Mouse (Mus musculus): ENCODE results near the gene Zfp462. TPM values are rescaled to one million over a fixed set of nuclear protein-coding genes. Genes with fewer than 3 reads are reported as not detected.
"Not testable (repeated sequence)": the region's sequence is repeated elsewhere in the genome, so short reads cannot be mapped to it uniquely, and the experiment has no call there.

The Zfp462 gene
- total RNA-seq, 2 experiments from 2014 or later, result 6.1 to 10.5 TPM

- intact Hi-C loops (cut with DNase I), result no loop called here
These were observed 39.7 kb downstream of the Zfp462 start for GRCm38 (mm10) chr4:54984502-54984901.

GRCm38 (mm10) chr4:54986671-54987070, 41.8 kb downstream of the Zfp462 start:
- no peak for DNase-seq (ENCODE audit: low spot score)
- intact Hi-C loops (cut with DNase I), result loop anchor here (5.0 kb wide), 1 partner anchor 56 kb away; no protein-coding TSS in a partner anchor

More at GRCm38 (mm10) chr4:54984502-54984901, 39.7 kb downstream of the Zfp462 start:
- no peak for DNase-seq (ENCODE audit: low spot score)

- intact Hi-C loops (cut with DNase I), result loop anchor here (5.0 kb wide), 1 partner anchor 55 kb away; no protein-coding TSS in a partner anchor
- no peak for DNase-seq (ENCODE audit: low spot score)
These were observed 42.4 kb downstream of the Zfp462 start for GRCm38 (mm10) chr4:54987256-54987655.

- DNase-seq (ENCODE audit: low spot score), result no peak
- intact Hi-C loops (cut with DNase I), result loop anchor here (5.0 kb wide), 1 partner anchor 54 kb away; no protein-coding TSS in a partner anchor
These were observed 43.1 kb downstream of the Zfp462 start for GRCm38 (mm10) chr4:54987926-54988325.

DNA sequence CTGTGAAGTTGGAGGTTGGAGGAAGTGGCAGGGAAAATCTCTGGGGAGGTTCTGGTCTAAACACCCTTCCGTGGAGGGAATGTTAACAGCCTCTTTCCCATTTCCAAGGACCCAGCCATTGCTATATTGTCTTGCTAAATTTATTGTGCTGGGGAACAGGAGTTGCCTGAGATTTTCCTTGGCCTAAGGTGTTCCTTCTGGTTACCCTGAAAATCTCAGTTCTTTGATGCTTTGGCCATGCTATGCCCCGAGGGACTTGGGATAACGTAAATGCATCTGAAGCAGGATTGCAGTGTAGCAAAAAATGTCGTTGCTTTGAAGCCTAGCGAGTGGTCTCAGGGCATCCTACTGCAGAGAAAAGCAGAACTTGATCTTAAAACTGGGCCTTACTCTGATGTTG, 47.1 kb downstream of the Zfp462 start:
- intact Hi-C loops (cut with DNase I), result no loop called here
- no peak for DNase-seq (ENCODE audit: low spot score)

- intact Hi-C loops (cut with DNase I), result not testable (repeated sequence)
These were observed 48.2 kb downstream of the Zfp462 start for GRCm38 (mm10) chr4:54993001-54993400.

GRCm38 (mm10) chr4:54995258-54995657, 50.4 kb downstream of the Zfp462 start:
- intact Hi-C loops (cut with DNase I), result no loop called here
- DNase-seq (ENCODE audit: low spot score), result no peak

More at GRCm38 (mm10) chr4:54993001-54993400, 48.2 kb downstream of the Zfp462 start:
- not testable (repeated sequence) for DNase-seq (ENCODE audit: low spot score)

DNA sequence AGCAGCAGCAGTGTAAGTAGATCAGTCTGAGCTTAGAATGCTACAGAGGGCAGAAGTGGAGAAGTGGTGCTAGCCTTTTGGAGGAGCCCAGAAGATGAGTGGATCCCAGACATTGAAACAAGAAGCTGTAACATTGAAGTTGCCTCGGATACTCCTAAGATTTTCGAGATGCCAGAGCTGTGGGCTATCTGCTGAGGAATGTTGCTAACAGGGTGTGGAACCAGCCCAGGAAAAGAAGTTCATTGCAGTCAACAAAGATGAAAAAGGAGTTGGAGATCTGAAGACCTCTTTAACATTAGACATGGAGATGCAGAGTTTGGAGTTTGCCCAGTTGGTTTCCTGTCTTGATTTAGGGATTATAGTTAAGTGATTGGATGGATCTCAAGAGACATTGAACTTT, 51.2 kb downstream of the Zfp462 start:
- intact Hi-C loops (cut with DNase I), result no loop called here
- no peak for DNase-seq (ENCODE audit: low spot score)

DNA sequence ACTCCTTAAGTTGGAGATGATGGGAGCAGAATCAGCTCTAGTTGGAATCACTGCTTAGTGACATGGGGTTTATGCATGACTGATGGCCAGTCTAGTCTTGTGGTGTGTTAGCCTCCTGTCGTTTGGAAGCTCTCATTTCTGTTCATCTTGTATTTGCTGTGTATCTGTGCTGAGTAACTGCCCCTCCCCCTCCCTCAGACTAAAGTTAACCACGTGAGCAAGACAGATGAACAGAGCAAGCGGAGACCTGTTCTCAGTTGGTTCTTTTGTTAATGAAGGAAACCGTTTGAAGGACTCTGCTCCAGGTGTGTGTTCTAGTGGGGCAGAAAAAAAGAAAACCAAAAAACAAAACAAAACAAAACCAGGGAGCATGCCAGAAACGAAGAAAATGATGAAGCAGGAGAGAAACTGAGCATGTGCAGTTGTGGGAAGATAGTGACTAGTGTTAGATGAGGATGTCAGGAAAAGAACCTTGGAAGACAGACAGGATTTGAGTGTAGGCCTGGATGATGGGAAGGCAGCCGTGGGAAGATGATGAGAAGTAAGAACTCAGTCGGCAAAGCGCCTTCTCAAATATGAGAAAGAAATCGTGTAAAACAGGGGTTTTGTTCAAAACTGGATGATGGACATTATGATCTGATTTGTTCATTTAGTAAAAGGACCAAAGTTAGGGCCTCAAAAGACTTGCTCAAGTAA, 53.4 kb downstream of the Zfp462 start:
- intact Hi-C loops (cut with DNase I), result no loop called here
- no peak for DNase-seq (ENCODE audit: low spot score)

DNA sequence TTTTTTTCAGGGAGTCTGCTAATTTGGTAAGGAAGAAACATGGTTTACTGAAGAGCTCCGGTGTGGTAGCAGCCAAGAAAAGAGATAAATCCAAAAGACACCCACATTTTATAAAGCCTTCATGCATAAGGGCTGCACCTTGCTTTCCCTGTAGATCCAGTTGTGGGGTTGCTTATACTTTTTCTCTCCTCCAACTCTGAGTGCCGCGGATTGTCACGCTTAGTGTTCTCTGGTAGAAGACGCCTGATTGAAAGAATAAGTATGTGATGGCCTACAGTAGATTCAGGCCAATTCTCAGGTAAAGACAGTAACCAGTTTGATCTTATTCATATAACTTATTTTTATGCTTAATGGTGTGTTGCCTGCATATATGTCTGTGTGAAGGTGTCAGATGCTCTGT, 54.7 kb downstream of the Zfp462 start:
- DNase-seq (ENCODE audit: low spot score), result no peak
- intact Hi-C loops (cut with DNase I), result no loop called here

DNA sequence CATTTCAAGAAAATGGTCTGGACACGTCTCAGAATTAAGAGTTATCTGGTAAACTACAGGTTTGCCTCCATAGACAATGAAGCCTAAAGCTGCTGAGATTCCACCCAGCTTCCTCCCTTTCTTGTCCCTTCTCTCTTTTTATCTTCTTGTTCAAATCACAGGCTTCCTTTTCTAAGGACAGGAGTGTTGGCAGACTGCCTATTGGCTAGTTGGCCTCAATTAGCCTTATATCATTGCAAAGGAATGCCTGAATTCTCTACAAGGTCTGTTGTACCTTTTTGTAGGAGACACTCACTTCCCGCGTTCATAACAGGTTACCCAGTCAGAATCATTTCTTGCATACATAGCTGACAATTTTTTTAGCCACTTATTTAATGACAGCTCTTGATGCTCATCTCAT, 56.5 kb downstream of the Zfp462 start:
- intact Hi-C loops (cut with DNase I), result loop anchor here (2.0 kb wide), 1 partner anchor 21 kb away; no protein-coding TSS in a partner anchor
- no peak for DNase-seq (ENCODE audit: low spot score)

DNA sequence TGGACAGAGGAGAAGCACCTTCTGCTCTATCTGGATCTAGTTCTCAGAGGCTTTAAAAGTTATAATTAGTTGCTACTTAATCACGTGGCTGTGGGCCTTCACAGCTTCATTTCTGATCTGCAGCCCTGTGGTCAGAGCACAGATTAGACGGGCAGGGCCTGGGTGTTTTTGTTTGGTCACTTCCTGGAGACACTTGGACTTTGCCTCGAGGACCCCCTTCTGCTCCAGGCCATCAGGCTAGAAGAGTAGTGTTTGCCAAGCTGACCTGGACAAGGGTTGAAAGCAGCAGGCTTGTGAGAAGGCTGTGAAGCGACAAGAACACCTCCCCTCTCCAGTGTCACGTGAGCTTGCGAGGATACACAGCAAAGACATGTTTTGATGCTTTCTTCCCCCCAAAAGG, 58.3 kb downstream of the Zfp462 start:
- intact Hi-C loops (cut with DNase I), result loop anchor here (2.0 kb wide), 1 partner anchor 56 kb away; no protein-coding TSS in a partner anchor
- DNase-seq (ENCODE audit: low spot score), result no peak

DNA sequence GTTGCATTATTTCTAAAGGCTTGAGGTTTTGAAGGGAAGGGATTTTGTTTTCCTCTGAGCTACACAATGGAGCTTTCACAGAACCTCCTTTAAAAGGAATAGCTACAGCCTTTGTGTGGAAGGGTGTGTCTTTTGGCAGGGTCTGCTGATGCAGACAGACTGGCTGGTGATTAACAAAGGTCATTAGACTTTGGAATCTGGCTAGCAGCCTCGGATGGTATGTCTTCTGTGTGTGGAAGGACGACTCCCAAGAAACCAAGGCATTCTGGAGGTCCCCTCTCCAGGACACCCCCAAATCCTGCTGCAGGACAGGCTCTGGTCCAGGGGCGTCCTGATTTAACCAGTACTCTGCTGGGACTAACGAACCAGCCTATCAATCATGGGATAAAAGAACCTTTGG, 60.2 kb downstream of the Zfp462 start:
- no peak for DNase-seq (ENCODE audit: low spot score)
- intact Hi-C loops (cut with DNase I), result loop anchor here (5.0 kb wide), 1 partner anchor 37 kb away; no protein-coding TSS in a partner anchor

DNA sequence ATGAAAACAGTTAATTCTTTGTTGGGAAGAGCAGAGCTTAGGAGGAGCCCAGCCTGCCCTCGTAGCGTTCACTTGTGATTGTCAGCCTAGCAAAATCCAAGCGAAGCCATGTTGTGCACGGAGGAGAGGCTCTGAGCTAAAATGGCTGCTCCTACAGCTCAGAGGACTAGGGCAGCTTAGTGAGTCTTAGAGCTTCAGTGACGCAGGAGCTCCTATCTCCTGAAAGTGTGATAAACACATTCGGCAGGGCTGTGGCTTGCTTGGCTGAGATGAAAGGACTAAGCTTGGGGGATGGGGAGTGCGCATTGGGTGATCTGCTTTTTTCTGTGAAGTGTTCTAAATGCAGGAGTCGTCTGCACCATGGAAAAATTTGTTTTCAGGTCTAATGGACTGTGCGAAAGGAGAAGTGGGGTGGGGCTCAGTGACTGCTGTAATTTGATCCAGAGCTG, 60.7 kb downstream of the Zfp462 start:
- DNase-seq (ENCODE audit: low spot score), result peak; percentile 12
- intact Hi-C loops (cut with DNase I), result loop anchor here (5.0 kb wide), 1 partner anchor 37 kb away; no protein-coding TSS in a partner anchor

DNA sequence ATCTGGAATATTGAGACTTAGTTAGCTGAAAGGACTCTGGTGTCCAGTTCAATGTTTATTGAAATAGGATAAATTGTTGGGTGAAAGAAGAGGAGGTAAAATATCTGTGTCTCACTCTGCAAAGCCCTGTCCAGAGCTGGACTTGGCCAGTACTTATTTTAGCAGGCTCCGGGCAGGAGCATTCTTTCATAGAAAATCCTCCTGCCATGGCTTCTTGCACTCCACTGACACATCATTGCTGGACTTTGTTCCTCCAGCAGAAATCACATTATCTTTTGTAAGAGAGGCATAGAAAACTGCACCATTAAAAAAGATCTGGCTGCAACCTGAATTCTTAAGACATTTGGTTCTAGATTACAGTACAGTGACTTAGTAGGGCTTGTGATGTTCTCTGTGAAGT, 61.2 kb downstream of the Zfp462 start:
- intact Hi-C loops (cut with DNase I), result loop anchor here (5.0 kb wide), 1 partner anchor 36 kb away; no protein-coding TSS in a partner anchor
- DNase-seq (ENCODE audit: low spot score), result no peak

DNA sequence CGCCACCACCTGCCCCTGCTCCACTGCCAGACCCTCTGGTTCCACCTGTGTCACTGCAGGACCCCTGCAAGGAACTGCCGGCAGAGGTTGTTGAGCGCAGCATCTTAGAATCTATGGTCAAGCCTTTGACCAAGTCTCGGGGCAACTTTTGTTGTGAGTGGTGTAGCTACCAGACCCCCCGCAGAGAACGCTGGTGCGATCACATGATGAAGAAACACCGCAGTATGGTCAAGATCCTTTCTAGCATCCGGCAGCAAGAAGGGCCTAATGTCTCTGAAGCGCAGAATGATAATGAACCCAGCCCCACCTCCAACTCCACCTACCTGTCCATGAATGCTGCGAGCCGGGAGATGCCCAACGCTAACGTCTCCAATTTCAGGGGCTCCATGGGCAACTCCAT, 63.8 kb downstream of the Zfp462 start:
- intact Hi-C loops (cut with DNase I), result loop anchor here (5.0 kb wide), 1 partner anchor 34 kb away; no protein-coding TSS in a partner anchor
- DNase-seq (ENCODE audit: low spot score), result no peak

DNA sequence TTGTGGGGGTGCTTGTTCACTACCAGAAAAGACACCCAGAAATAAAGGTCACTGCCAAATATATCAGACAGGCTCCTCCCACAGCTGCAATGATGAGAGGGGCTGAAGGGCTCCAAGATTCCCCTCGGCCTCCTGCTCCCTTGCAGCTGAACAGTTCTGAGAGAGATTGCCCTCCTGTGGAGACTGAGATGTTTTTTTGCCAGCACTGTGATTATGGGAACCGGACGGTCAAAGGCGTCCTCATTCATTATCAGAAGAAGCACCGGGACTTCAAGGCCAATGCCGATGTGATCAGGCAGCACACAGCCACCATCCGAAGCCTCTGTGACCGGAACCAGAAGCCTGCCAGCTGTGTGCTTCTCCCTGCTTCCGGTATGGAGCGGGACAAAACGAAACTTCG, 66.5 kb downstream of the Zfp462 start:
- intact Hi-C loops (cut with DNase I), result loop anchor here (5.0 kb wide), 1 partner anchor 66 kb away; no protein-coding TSS in a partner anchor
- DNase-seq (ENCODE audit: low spot score), result no peak

- no peak for DNase-seq (ENCODE audit: low spot score)
- intact Hi-C loops (cut with DNase I), result loop anchor here (5.0 kb wide), 1 partner anchor 64 kb away; no protein-coding TSS in a partner anchor
These were observed 68.9 kb downstream of the Zfp462 start for GRCm38 (mm10) chr4:55013563-55014248.

DNA sequence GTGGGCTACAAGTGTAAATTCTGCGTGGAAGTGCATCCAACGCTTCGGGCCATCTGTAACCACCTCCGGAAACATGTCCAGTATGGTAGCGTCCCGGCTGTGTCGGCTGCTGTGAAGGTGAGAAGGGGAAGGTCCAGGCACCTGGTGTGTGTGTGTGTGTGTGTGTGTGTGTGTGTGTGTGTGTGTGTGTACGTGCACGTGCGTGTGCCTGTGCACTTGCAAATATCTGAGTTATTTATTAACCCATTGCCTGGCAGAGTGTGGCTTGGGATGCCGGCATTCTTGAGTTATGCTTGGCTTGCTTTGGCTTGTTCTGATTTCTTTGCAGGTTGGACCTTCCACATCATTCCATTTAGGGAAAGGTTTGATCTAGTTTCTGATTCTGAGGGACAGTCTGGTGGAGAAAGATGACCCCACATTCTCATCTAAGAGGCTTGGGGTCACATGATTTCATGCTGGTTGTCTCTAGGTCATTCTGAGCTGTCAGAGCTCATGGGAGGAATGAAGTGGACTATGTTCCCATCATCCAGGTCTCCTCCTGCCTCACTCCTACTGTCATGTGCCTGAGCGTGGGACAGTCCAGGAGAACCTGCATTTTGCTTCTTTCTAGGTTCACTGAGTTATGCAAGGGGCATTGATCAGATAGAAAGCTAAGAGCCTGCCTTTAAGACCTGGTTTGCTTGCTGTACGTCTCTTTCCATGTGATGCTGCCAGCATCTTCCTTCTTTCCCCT, 70.0 kb downstream of the Zfp462 start:
- intact Hi-C loops (cut with DNase I), result loop anchor here (5.0 kb wide), 1 partner anchor 62 kb away; no protein-coding TSS in a partner anchor

DNA sequence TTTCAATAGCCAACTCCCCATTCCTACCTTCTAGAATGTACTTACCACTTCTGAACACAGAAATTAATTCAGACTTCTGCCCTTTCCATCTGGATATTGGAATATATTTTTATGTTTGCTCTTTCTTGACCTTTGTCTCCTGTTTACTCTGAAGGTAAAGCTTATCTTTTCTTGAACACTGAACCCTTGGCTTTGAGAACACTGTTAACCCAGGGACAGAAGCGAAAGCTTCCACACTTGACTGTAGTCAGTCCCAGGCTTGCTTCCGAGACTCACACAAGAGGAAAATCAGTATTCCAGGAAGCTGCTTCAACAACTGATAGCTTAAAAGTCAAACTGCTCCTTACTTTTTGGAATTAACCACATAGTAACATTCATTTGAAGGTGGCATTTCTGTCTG, 70.7 kb downstream of the Zfp462 start:
- intact Hi-C loops (cut with DNase I), result no loop called here
- no peak for DNase-seq (ENCODE audit: low spot score)

More for the DNA sequence above, 70.0 kb downstream of the Zfp462 start:
- DNase-seq (ENCODE audit: low spot score), result no peak

Data from heart, postnatal 25 days (tissue).